Mouse (Mus musculus) midbrain, postnatal 0 days (tissue): ENCODE results near the gene Gnb1l. TPM values are rescaled to one million over a fixed set of nuclear protein-coding genes. Genes with fewer than 3 reads are reported as not detected.

Experiments used
- ATAC-seq: fragments of 200-750 bp; cut with Nextera tagmentation; 2 replicates; pipeline ENCODE4 v1.8.0; 2017; ENCODE audit warnings: moderate number of reproducible peaks, mild to moderate bottlenecking, moderate TSS enrichment, moderate library complexity; ENCODE audit not compliant: low FRiP score
- DNase-seq: peaks from one replicate; pipeline ENCODE4 v3.0.0-alpha.2; 2015; ENCODE audit warnings: low spot score
- H3K27ac ChIP-seq: fragments of 300-500 bp; sonication (generic); 2 replicates; pipeline ENCODE4 v1.5.1; 2014; ENCODE audit warnings: low read depth, mild to moderate bottlenecking, low read length, mixed read lengths
- H3K27me3 ChIP-seq: fragments of 300-500 bp; sonication (generic); 2 replicates; pipeline ENCODE4 v1.6.1; 2014; ENCODE audit warnings: low read length, control low read depth, mixed read lengths; ENCODE audit not compliant: insufficient read depth
- H3K36me3 ChIP-seq: fragments of 300-500 bp; sonication (generic); 2 replicates; pipeline ENCODE4 v1.6.1; 2014; ENCODE audit warnings: low read length, control low read depth, mixed read lengths; ENCODE audit not compliant: insufficient read depth
- H3K4me1 ChIP-seq: fragments of 300-500 bp; sonication (generic); 2 replicates; pipeline ENCODE4 v1.6.1; 2014; ENCODE audit warnings: mild to moderate bottlenecking, control low read depth, antibody characterized with exemption, low read length, mixed read lengths; ENCODE audit not compliant: insufficient read depth
- H3K4me2 ChIP-seq: fragments of 300-500 bp; sonication (generic); 2 replicates; pipeline ENCODE4 v1.6.1; 2014; ENCODE audit warnings: low read depth, mild to moderate bottlenecking, low read length, mixed read lengths; ENCODE audit not compliant: poor library complexity, severe bottlenecking
- H3K4me3 ChIP-seq: fragments of 300-500 bp; sonication (generic); 2 replicates; pipeline ENCODE4 v1.5.1; 2014; ENCODE audit warnings: low read depth, mild to moderate bottlenecking, low read length, moderate library complexity
- H3K9ac ChIP-seq: fragments of 300-500 bp; sonication (generic); replicated peaks from 2 replicates; pipeline ENCODE4 v1.6.1; 2014; ENCODE audit warnings: mild to moderate bottlenecking, low read length, moderate library complexity, mixed read lengths; ENCODE audit not compliant: poor library complexity, severe bottlenecking
- H3K9me3 ChIP-seq: fragments of 300-500 bp; sonication (generic); 2 replicates; pipeline ENCODE4 v1.6.1; 2016; ENCODE audit warnings: low read length, control low read depth
- CTCF ChIP-seq: IDR thresholded peaks from 2 replicates; pipeline ENCODE4 v1.5.1; 2016; ENCODE audit warnings: antibody characterized with exemption, mild to moderate bottlenecking
- WGBS: fragments of 180-500 bp; shearing (Covaris S2); extraction: QIAGEN DNeasy Blood & Tissue Kit; methylation state at CpG from one replicate; pipeline ENCODE4 v1.1.7; 2014; 5-methylcytosine and 5-hydroxymethylcytosine counted together
- polyA plus RNA-seq: library from polyadenylated mRNA; unstranded; fragments of >200 nt; fragmentation: Nextera tagmentation; extraction: Ambion mirVana; gene quantifications from 2 replicates; pipeline ENCODE4 v1.2.1, GENCODE M21; 2015
- total RNA-seq: library from RNA; depleted of rRNA; stranded (reverse); fragments of >200 nt; gene quantifications from 2 replicates; pipeline ENCODE4 v1.2.3, GENCODE M21; 2014

The Gnb1l gene
- total and polyA plus RNA-seq, 2 experiments from 2014 or later, result 12.4 to 20.5 TPM

DNA sequence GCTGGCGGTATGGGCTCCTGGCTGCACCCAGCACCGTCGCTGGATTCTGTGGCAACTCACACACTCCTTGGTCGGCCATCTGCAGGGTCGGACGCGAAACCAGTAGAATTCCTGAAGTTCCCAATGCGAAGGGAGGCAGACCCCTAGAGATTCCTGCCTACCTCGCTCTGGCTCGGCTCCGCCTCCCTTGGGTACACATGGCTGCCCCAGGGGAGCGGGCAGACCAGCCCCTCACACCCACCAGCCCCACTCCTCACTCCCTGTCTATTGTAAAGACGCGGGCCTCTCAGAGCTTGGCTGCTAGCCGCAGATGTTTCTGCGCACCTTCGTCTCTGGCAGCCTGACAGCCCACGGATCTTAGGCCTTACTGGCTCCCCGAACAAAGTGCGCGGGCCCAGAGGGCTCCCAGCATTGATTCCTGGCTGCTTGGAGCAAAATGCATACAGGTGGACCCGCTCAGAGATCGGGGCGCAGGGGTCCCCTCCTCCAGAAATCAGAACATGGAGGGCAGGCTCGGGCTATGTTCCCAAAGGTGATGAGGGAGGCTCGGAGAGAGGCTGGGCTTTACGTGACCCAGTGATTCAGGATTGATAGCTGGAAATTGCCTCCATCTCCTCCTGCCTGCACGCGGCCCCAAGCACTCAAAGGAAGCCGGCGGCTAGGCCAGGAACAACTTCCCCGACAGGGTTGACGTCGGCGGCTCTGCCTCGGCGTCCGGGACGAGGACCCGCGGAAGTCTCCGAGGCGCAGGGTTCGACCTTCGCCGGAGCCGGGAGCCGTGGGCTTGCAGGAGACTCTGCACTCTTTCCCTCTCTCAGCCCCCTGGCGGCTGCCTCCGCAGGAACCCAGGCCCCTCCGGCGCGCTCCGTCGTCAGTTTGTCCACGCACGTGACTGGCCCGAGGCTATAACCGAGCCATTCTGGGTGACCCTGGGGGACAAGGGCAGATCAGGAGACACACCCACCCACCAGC is 92.8 kb downstream of the Gnb1l start:
- peak; percentile 32; the same call in 1 of the 2 replicates for ATAC-seq
- Histone ChIP-seq H3K9me3 (no peaks in the 10 kb centered on the region), H3K27me3 (peaks cover 58% of the 10 kb centered on the region), H3K4me2 (peak overlapping the region; percentile 22), H3K4me3 (peak overlapping the region; percentile 16; the same call in 1 of the 2 replicates), H3K36me3 (no peaks in the 10 kb centered on the region), H3K9ac (no peak overlapping the region), H3K27ac (no peak overlapping the region), H3K4me1 (peaks cover 11% of the 10 kb centered on the region; the same call in 1 of the 2 replicates)
- TF ChIP-seq CTCF, result peak; percentile 43
- DNase-seq, result no peak
- 2% methylated on average over 59 of the region's 59 CpGs for WGBS

DNA sequence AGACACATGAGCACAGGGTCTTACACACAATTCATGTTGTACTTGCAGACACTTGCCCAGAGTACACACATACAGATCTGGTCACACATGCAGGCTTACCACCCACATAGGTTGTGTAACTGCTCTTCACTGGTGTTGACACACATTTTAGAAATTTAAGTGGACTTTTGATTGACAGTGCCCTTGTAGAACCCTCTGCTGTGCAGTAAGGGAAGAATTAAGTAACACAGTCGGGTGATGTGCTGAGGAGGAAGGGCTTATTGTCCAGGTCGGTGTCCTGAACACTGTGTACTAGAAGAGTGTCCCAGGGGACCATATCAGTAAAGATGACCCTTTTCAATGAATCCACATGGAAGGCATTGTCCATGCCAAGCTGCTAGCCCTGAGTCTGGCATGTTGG is 95.4 kb downstream of the Gnb1l start:
- WGBS, result 75% methylated on average over 2 of the region's 2 CpGs
- Histone ChIP-seq H3K27me3 (peaks cover 42% of the 10 kb centered on the region), H3K4me3 (no peak overlapping the region), H3K36me3 (no peaks in the 10 kb centered on the region), H3K27ac (no peak overlapping the region), H3K4me1 (0 out of 2 replicates have a peak, but pooled peaks cover 7% of the 10 kb centered on the region), H3K9me3 (no peaks in the 10 kb centered on the region), H3K4me2 (no peak overlapping the region), H3K9ac (no peak overlapping the region)
- DNase-seq, result no peak
- ATAC-seq, result no peak
- TF ChIP-seq CTCF, result no peak

DNA sequence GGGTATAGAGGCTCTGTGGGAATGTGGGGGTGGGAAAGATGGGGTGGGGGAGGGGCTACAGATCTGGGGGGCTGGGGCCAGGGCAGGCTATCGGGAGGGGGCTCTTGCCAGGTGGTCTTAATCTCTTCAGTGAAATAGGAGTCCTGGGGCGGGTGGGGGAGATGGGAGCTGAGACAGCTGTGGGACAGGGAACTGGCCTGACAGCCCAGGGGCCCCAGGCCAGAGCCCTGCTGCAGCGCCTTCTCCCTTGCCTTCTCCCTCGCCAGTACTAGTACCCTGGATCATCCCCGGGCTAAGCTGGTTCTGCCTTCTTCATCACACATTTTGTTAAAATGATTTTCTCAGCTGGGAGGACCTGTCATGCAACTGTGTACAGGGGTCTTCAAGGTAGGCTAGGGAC is 97.7 kb downstream of the Gnb1l start:
- TF ChIP-seq CTCF, result no peak
- 45% methylated on average over 5 of the region's 5 CpGs for WGBS
- no peak for ATAC-seq

DNA sequence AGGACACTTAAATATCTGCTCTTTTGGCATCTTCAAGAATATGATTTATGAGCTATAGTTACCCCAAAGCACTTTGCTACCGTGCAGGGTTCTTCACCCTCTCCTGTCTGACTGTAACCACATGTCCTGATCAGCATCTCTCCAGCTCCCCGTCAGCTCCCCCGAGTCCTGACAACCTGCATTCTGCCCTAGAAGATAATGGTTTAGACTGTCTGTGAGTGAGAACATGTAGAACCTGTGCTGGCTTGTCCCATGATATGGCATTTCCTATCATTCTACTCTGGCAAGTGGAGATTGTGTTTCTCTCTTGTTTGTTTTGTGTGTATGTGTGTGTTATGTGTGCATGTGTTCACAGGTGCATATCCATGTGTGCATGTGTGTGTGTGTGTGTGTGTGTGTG is 99.5 kb downstream of the Gnb1l start:
- Histone ChIP-seq H3K27ac (no peak overlapping the region), H3K9ac (no peak overlapping the region), H3K9me3 (no peaks in the 10 kb centered on the region), H3K4me2 (no peak overlapping the region), H3K36me3 (no peaks in the 10 kb centered on the region), H3K27me3 (peaks cover 8% of the 10 kb centered on the region), H3K4me3 (no peak overlapping the region), H3K4me1 (no peaks in the 10 kb centered on the region)
- WGBS, result 91% methylated on average over 3 of the region's 3 CpGs
- no peak for TF ChIP-seq CTCF
- ATAC-seq, result no peak
- no peak for DNase-seq

More for the DNA sequence above, 97.7 kb downstream of the Gnb1l start:
- no peaks in the 10 kb centered on the region for H3K9me3 ChIP-seq
- no peak overlapping the region for H3K27ac ChIP-seq
- H3K9ac ChIP-seq, result no peak overlapping the region
- H3K4me1 ChIP-seq, result 0 out of 2 replicates have a peak, but pooled peaks cover 2% of the 10 kb centered on the region
- no peak overlapping the region for H3K4me2 ChIP-seq
- H3K27me3 ChIP-seq, result peaks cover 20% of the 10 kb centered on the region
- H3K36me3 ChIP-seq, result no peaks in the 10 kb centered on the region
- no peak overlapping the region for H3K4me3 ChIP-seq
- DNase-seq, result no peak

DNA sequence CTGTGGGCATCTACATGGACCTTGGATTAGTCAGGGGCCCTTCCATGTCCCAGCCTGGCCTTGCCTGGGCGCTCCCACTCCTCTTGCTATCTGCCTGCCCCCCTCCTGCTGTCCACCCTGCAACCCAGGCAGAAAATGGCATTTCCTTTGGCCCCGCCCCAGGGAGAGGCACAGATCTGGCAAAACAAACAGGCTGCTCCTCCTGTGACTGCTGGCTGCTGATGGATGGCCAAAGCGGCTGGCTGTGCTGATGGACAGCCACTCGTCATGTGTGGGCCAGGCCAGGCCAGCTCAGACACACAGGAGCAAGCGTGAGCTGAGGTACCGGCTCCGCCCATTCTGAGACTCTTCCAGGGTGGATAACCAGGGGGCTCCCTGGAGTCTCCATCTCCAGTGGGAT is 102.9 kb downstream of the Gnb1l start:
- ATAC-seq, result no peak

DNA sequence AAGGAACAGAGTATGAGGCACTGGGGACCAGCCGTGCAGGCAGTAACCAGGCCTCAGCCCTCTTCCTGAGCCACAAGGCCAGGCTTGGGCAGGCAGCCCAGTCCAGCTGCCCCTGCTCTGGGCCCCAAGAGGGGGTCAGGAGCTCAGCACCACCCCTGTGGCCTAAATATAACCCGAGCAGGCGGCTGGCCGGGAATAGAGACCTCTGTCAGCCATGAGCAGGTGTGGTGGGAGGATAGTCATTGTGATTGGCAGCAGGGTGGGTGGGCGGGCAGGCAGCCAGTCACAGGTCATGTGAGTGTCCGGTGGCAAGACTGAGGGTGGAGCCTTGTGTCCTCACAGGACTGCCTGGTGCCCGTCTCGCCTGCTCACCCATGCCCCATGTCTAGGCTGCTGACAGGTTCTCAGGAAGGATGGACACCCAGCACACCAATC is 105.8 kb downstream of the Gnb1l start:
- no peaks in the 10 kb centered on the region for H3K36me3 ChIP-seq
- H3K4me3 ChIP-seq, result no peak overlapping the region
- H3K4me2 ChIP-seq, result no peak overlapping the region
- ATAC-seq (no peak), DNase-seq (no peak)
- no peak overlapping the region for H3K9ac ChIP-seq
- H3K9me3 ChIP-seq, result no peaks in the 10 kb centered on the region
- H3K27me3 ChIP-seq, result no peaks in the 10 kb centered on the region
- WGBS, result 67% methylated on average over 8 of the region's 8 CpGs
- H3K27ac ChIP-seq, result no peak overlapping the region
- H3K4me1 ChIP-seq, result no peaks in the 10 kb centered on the region
- TF ChIP-seq CTCF, result no peak

More for the DNA sequence above, 102.9 kb downstream of the Gnb1l start:
- 69% methylated on average over 7 of the region's 7 CpGs for WGBS
- no peaks in the 10 kb centered on the region for H3K36me3 ChIP-seq
- no peak overlapping the region for H3K9ac ChIP-seq
- H3K9me3 ChIP-seq, result no peaks in the 10 kb centered on the region
- H3K27me3 ChIP-seq, result no peaks in the 10 kb centered on the region
- no peak overlapping the region for H3K4me3 ChIP-seq
- H3K27ac ChIP-seq, result no peak overlapping the region
- no peaks in the 10 kb centered on the region for H3K4me1 ChIP-seq
- no peak for TF ChIP-seq CTCF
- no peak for DNase-seq
- no peak overlapping the region for H3K4me2 ChIP-seq
